Mouse (Mus musculus): Measurements from ENCODE around the gene Inpp4b. TPM values are rescaled to one million over a fixed set of nuclear protein-coding genes. Genes with fewer than 3 reads are reported as not detected.

Gene Inpp4b
- total RNA-seq, 2 experiments from 2014 or later = 10.8 to 19.7 TPM

DNA sequence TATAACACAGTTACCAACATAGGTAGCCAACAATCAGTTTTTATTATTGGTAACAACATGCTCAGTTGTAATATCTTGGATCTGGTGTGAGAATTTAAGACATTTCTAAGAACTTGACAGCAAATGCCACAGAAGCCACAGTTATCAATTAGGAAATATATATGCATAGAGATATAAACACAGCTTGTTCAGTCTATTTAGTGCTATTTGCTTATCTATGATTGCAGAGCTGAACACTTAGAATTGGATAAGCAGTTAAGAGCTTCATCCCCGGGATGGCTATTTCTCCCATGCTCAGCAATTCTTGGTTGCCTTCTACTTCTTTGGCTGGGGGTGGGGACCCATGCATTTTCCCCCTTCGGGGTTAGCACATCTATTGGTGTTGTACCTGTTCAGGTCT is 112.5 kb downstream of the Inpp4b start:
- no peak for DNase-seq
- intact Hi-C loops (cut with DNase I) = no loop called here

DNA sequence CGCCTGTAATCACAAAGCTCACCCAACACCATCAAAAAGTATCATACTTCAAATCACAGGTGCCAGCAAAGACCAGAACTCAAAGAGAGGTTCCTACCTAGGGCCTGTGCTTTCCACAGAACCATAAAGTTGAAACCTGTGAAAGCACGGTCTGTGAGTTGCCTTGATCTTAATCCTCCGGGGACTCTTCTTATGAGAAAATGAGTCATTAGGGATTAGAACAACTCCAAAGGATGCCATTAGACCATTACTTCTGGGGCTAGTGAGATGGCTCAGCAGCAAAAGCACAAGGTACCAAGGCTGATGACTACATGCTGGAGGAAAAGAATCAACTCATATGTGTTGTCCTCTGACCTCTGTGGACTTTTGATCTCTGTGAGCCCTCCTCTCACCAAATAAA is 121.4 kb downstream of the Inpp4b start:
- intact Hi-C loops (cut with DNase I) = no loop called here

DNA sequence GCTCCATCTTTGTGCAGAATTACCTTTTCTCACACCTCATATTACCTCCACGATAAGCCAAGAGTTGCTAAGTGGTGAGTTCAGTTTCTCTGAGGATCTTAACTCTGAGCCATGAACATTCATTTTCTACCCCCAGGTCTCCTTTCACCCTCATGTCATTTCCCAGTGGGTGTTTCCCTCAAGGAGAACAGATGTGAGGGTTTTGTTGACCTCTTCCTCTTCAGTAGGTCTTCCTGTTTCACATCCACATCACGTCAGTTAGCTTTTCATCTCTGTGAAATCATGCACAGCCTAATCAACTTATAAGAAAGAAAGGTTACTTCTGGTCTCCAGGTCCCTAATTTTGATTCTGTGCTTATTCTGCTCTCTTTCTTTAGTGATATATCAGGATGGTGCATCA is 124.4 kb downstream of the Inpp4b start:
- intact Hi-C loops (cut with DNase I) = no loop called here

More for the DNA sequence above, 121.4 kb downstream of the Inpp4b start:
- DNase-seq = no peak

DNA sequence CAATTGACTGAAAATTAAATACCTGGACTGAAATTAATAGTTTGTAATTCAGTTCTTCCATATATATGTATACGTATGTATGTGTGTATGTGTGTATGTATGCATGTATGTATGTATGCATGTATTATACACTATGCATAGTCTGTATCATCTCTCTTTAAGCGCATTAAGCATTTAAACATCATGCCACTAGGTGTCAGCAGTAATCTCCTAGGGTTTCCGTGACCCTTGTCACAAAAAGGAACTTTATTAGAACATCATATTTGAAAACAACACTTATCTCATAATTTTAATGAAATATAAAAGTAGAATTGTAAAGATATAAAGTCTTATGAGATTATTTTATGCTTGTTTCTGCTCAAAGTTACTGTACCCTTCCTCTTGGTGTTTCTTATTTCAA is 136.3 kb downstream of the Inpp4b start:
- DNase-seq = no peak
- intact Hi-C loops (cut with DNase I) = no loop called here

More for the DNA sequence above, 124.4 kb downstream of the Inpp4b start:
- DNase-seq = no peak

DNA sequence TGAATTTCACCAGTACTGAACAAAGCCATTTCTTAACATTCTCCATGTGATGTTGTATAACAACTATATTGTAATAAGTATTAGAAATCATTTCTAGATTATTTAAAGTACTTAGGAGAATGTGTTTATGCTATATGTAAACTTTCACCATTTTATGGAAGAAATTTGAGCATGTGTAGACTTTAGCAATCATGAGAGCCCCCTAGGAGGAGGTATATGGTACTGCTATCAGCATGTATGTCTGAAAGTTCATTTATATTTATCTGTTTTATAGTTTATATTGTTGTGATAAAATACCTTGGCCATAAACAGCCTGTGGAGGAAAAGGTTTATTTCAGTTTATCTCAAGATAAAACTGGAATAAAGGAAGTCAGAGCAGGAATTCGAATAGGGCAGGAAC is 141.5 kb downstream of the Inpp4b start:
- DNase-seq = no peak
- intact Hi-C loops (cut with DNase I) = loop anchor here (5.0 kb wide), 1 partner anchor 323 kb away; no protein-coding TSS in a partner anchor

DNA sequence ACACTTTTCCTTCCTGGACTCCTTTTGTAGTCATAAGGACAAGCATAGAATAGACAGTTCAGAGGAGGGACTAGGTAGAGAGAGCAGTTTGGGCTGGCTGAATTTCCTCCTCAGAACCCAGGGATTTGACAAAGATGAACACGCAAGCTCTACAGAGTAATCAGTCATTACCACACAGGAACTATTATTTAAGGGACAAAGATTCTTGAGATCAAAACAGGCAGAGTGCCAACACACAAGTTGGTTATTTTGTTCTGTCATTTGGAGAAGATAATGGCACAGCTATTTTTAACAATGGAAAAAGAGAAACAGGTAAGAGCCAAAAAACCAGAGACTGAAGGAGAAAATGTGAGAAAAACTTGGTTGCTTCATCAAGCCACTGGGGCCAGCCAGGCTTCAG is 143.3 kb downstream of the Inpp4b start:
- intact Hi-C loops (cut with DNase I) = no loop called here
- no peak for DNase-seq

DNA sequence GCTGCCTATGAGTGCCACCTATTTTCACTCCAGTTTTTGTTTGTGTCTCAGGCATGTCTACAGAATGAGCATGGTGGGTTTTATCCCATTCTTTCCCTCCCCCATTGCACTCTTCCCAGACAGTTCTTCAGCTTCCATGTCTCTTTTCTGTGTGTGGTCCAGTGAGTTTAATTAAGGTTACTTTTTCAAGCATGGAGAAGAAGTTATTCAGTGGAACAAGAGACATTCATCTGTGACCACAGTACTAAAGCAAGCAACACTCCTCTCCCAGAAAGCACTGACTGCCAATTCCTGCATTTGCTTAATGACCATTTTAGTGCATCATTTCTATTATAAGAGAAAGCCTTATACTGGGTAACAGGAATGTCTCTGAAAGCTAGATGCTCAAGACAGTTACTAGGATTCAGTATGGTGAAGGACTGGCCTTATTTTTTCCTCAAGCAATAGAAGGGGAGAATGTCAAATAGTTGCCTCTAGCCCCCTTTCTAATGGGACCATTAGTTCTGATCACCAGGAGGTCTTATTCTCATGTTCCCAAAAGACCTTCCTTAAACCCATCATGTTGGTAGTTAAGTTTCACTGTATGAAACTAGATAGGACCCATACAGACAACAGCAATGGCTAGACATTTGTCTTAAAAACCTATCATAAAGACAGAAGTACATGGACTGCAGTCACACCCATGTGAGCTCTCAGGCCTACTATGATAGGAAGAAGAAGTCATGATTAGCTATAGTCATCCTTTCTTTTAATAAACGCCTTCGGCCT is 147.7 kb downstream of the Inpp4b start:
- no peak for DNase-seq
- intact Hi-C loops (cut with DNase I) = no loop called here

DNA sequence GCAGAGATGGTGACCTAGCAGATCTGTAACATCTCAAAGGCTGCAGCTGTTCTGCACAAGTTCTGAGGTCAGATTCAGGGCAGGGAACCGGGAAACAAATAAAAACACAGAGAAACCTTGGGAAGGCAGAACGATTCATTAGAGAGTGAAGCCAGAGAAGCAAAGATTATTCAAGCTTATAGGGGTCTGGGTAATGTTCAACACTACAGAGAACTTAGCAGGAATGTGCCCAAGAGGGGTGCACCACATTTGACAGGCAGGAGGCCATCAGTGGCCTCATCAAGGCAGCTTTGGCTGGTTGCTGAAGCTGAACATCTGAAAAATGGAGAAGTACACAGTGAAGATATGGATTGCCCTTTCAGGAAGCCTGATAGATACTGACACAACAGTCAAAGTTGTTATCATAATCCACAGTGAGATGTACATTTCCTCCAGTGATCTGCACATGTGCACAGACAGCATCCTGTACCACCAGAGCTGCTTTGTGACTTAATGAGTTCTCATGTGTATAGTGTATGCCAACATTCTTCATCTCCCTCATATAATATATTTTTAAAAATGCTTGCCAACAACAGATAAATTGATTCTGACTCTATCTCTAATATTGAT is 148.8 kb downstream of the Inpp4b start:
- intact Hi-C loops (cut with DNase I) = no loop called here
- DNase-seq = no peak

DNA sequence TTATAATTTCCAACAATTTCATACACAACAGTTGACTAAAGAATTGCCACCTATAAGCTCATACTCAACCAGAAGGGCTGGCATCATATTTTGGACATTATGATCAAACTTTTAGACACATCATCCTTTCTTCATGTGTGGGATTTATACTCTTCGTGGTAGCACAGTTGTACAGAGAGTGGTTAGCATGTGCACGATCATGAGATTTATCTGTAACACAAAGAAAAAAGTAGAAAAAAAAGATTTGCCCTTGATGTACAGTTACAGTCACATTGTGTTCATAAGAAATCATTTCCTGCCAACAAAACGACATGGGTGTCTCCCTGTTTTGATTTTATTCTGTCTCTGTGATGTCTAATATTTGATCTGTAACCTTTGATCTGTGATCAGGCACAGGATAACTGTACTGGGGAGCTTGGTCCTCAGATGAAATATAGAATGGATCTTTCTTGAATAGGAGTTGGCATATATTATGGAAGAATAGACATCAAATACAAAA is 149.4 kb downstream of the Inpp4b start:
- no peak for DNase-seq
- intact Hi-C loops (cut with DNase I) = no loop called here

DNA sequence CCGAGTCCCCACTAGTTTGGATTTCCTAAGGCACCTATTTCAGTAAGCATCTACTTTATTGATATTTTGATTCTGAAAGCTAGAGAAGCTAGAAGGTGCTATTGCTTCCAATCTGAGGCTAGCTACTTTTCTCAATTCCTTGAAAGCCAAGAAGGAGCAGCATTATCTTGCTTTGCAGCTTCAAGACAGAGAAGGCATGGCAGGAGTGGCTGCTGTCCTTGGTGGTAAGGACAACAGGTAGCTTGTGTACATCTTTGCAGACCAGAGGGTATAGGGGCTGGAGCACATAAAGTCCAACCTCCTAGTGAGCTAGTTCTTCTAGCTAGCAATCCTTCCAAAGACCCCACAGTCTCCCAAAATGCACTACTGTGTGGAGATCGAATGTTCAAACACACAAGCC is 152.5 kb downstream of the Inpp4b start:
- DNase-seq = no peak
- intact Hi-C loops (cut with DNase I) = no loop called here

DNA sequence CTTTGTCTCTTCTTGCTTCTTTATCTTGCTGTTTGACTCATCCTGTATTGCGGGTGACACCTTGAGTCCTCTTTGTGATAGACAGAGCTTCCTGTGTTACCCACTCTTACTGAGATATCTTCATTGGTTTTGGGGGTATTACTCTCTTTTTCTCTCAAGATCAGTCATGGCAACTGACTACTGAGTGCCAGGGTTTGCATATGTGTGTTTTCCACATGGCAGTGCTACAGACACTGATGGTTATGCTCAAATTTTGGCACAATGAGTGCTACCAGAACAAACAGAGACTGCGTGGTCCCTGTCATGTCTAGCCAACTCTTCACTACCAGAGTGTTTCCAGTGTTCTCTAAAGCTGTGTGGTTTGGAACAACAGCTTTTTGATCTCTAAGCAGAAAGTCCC is 155.3 kb downstream of the Inpp4b start:
- intact Hi-C loops (cut with DNase I) = no loop called here

DNA sequence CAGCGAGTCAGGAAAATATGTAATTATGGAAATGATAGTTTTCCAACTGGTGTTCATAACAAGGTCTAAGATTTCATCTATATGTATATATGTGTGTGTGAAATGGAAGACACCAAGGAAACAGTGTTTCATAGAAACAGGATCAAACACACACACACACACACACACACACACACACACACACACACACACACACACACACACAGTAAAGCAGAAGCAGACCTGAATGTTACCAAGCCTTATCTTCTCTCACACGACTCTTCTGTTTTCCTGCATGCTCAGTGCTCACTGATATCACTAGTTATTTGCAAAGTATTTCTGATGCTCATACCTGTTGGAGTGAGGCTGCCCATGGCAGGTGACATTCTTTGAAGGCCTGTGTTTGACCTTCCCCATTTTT is 159.9 kb downstream of the Inpp4b start:
- DNase-seq = no peak
- intact Hi-C loops (cut with DNase I) = no loop called here

More for the DNA sequence above, 155.3 kb downstream of the Inpp4b start:
- no peak for DNase-seq

DNA sequence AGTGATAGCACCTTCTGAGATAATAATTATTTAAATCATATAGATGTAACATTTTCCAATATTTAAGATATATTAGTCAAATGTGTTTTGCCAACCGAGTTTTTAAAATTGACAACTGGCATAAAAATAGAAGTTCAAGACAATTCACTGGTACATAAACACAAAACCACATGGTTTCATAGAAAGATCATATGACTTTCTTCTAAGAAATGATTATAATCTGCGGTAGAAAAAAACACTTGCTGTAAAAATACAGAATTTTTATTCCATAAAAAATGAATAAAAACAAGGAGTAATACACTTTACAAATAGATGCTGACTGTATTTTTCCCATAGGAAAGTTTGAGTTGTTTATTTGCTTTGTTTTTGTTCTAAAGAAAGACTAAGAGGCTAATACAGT is 160.6 kb downstream of the Inpp4b start:
- intact Hi-C loops (cut with DNase I) = no loop called here
- no peak for DNase-seq

DNA sequence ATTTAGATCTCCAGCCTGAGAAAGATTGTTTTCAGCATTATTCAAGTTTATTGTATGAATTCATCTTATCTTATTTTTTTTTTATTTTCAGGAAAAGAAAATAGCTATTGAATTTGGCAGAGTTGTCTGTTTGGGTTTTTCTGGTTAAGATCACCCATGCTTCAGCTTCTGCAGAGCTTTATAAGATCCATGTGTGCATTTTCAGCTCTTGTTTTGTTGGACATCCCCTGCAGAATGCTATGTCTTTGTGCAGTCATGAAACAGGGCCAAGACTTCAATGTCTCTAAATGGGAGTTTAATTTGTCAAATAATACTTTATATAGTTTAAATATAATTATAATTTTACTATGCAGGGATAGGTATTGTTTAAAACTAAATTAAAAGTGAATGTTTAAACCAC is 170.5 kb downstream of the Inpp4b start:
- no peak for DNase-seq
- intact Hi-C loops (cut with DNase I) = no loop called here

DNA sequence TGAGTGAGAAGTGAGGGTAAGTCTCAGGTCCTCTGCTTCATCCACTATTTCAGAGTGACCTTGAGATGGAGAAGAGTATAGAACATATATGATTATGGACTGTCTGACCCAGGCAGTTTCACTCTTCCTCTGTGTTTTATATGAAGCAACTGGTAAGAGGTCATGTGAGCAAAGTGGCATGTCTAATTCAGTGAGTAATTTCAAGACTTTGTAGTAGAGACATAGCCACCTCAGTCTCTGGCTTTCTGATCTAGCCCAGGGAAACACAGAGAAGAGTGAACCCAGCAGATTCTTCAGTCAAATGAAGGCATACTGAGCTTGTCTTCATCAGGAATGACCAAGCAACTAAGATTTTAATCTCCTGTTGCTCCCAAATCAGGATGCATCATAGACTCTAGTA is 172.1 kb downstream of the Inpp4b start:
- DNase-seq = no peak
- intact Hi-C loops (cut with DNase I) = no loop called here

DNA sequence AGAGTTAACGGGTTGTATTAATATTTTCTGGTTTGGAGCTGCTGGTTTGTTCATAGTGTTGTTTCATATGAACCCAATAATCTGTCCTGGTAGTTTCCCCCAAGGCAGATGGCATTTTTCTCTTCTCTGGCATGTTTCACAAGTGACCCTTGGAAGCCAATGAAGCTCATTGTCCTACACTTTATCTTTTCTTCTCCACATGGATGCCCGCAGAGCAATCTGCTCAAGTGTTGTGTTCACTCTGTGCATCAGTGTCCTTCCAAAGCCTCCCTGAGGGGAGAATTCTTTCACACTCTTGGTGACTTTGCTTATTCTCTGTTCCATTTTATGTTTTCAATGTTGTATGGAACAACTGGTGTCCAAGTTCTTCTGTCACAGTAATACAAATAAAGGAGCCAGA is 179.7 kb downstream of the Inpp4b start:
- DNase-seq = no peak
- intact Hi-C loops (cut with DNase I) = no loop called here

DNA sequence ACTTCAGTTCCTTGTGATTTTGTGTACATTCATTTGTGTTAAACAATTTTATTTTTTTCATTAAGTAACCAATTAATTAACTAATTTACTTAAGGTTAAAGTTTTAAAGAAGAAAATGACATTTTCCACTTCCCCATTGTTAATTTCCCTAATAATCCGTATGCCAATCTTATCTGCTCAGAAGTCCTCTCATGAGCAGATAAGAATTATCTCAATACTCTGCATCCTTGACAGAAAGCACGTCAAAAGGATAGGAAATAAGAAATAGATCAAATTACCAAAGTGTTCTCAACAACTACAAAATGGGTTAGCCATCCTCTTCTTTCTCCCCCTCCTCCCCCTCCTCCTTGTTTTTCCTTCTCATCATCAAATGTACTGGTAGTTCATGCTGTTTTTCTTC is 182.2 kb downstream of the Inpp4b start:
- DNase-seq = no peak
- intact Hi-C loops (cut with DNase I) = no loop called here

DNA sequence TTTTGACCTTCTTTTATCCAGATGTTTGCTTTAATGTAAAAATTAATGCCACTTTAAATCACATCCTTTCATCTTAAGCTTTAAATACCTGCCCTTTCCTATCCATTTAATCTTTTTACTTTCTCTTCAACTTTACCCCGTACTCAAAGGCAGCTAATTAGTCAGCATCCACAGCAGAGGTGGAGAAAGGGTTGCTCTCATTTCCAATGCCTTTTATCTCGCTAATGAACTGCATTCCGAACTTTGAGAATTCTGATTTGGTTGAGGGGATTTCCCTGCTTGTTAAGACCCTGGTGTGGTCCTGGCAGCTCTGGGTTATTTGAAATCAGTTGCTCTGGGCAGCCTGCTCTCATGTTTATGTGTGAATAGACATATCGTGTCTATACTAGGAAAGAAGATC is 185.3 kb downstream of the Inpp4b start:
- intact Hi-C loops (cut with DNase I) = no loop called here
- no peak for DNase-seq

DNA sequence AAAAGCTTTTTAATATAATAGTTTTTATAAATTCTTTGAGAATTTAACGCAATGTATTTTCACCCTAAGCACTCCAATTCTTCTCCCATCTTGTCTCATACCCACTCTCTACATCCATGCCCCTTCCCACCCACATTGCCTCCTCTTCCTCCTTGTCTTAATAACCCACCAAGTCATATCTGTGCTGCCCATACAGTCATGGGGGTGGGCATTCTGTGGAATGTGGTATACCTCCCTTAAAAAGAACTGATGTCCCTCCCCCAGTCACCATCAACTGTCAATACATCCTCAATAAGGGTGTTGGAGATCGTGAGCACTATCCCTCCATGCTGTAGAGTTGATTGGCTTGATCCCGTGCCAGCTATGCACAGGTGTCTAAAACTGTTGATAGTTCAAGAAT is 196.0 kb downstream of the Inpp4b start:
- DNase-seq = no peak
- intact Hi-C loops (cut with DNase I) = no loop called here

DNA sequence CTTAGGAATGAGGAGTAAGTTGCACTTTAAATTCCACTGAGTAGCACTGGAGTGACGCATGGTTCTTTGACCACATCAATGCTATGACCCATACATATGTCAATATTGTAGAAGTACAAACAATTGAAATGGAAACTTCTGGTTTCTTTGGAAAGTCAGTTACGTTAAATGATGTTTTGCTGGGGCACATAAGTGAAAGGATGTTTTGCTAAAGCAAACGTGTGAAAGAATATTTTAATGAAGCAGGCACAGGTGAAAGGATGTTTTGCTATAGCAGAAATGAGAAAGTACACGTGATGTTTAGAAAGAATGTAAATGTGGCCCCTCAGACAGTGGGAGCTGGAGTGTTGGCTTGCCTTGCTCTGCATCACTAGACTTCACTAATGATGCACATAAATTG is 216.2 kb downstream of the Inpp4b start:
- no peak for DNase-seq
- intact Hi-C loops (cut with DNase I) = no loop called here

DNA sequence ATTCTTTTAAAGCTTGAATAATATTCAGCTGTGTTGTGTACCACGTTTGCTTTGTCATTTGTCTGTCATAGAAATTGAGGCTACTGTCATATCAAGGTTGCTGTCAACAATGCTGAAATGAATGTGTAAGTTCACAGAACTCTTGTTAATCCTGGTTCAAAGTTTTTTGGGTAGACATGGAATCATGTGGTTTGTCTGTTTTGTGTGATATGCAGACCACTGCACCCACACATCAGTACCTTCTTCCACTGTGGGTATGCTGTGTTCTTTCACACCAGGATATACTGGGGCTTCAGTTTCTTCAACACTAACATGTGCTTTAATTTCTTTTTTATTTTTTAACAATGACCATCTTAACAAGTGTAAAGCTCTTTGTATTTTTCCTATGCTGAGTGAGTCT is 220.0 kb downstream of the Inpp4b start:
- intact Hi-C loops (cut with DNase I) = no loop called here
- no peak for DNase-seq

DNA sequence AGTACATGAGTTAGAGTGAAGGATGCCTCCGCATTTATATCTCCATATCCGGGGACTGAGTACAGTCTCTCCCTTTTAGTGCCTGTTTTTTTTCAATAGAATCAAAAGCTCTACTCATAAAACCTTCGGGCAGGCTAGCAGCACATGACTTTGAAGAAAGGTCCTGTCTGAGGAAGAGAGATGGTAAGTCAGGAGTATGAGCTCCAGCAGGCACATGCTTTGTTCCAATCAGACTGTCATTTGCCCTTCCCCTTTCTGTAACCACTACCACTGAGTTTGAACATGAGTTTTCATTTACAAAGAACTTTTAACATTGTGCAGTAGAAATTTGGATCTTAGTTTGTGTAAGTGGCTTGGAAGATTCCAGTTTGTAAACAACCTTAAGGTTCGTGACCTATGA is 223.1 kb downstream of the Inpp4b start:
- DNase-seq = no peak
- intact Hi-C loops (cut with DNase I) = no loop called here

Measured in gastrocnemius, postnatal 36 days (tissue).